ENCODE assay signal across 8 mouse cellular contexts in the genomic region with DNA sequence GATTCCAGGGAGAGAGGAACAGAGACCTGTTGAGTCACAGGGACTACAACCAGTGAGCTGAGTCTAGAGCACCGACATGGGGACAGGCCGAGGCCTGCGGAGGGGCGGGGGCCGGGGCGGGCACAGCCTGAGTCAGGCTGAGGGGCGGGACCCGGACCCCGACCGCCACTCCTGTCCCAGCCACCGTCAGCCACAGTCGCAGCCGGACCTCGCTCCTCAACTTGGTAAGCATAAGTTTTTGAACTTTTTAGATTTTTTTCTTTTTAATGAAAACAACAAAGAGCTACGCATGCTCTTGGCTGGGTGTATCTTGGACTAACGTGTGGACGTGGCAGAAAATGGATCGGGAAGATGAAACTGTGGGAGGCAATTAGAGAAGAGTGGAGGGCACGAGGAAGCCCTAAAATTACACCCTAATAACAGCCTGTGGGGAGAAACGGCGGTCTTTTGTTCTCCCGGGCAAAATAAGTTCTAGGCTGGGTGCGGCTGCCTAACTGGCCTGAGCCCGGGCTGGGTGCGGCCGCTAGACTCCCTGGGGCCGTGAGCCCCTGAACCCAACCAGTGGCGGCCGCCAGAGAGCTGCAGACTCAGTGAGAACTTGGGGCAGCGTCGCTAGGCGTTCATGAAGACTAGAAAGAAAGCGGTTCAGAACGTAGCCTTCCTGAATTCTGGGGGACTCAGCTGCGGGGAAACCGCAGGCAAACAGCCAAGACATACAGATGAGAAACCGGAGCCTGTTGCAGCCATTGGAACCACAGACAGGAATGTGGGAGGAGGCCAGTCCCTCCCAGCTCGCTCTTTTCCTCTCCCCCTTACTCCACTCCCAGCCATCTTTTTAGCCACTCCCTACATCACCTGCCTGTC. TPM values are rescaled to one million over a fixed set of nuclear protein-coding genes. Genes with fewer than 3 reads are reported as not detected.
A peak's percentile ranks its signal among the peaks of the same experiment; 100 is the strongest.
DNase-seq lines count a peak whose midpoint lies in the region; ATAC-seq and TF ChIP-seq lines count a peak whose summit lies in the region.

A gene (plus strand): TSS at position 159 of the 864 bp plus-strand sequence.

- H3K36me3 ChIP-seq in hindbrain, embryonic 15.5 days: no peaks in the 10 kb centered on the region
- H3K36me3 ChIP-seq in midbrain, embryonic 16.5 days (ENCODE audit: control insufficient read depth, insufficient read depth, low read length): no peaks in the 10 kb centered on the region
- H3K36me3 ChIP-seq in stomach, embryonic 15.5 days: 0 out of 2 replicates have a peak, but pooled peaks cover 7% of the 10 kb centered on the region

- TF ChIP-seq POLR2A in brain, embryonic 14.5 days (IDR thresholded peaks at IDR 0.05; ENCODE audit: borderline replicate concordance, extremely low read depth, insufficient read depth, insufficient read length, poor library complexity, severe bottlenecking): 0 out of 2 replicates have a peak, but pooled peaks have one; percentile 14

- TF ChIP-seq CTCF in brain, embryonic 14.5 days (IDR thresholded peaks at IDR 0.05; ENCODE audit: borderline replicate concordance, extremely low read depth, insufficient read depth, insufficient read length): no peak

- H3K27me3 ChIP-seq in hindbrain, embryonic 15.5 days: no peaks in the 10 kb centered on the region; the same call in 1 of the 2 replicates
- no peaks in the 10 kb centered on the region for H3K27me3 ChIP-seq in midbrain, embryonic 16.5 days (ENCODE audit: control insufficient read depth, insufficient read depth, low read depth, low read length)
- no peaks in the 10 kb centered on the region for H3K27me3 ChIP-seq in stomach, embryonic 15.5 days (replicated peaks)

- ATAC-seq in hindbrain, embryonic 15.5 days (ENCODE audit: low FRiP score, low read depth): peak; percentile 87
- peak; percentile 90 for ATAC-seq in midbrain, embryonic 16.5 days
- peak; percentile 94 for ATAC-seq in stomach, embryonic 15.5 days (ENCODE audit: insufficient read depth, low FRiP score, low read depth)

- no peaks in the 10 kb centered on the region for H3K9me3 ChIP-seq in hindbrain, embryonic 15.5 days
- H3K9me3 ChIP-seq in midbrain, embryonic 16.5 days (replicated peaks; ENCODE audit: control insufficient read depth, low read length, poor library complexity, severe bottlenecking): no peaks in the 10 kb centered on the region
- no peaks in the 10 kb centered on the region for H3K9me3 ChIP-seq in stomach, embryonic 15.5 days

- H3K4me2 ChIP-seq in hindbrain, embryonic 15.5 days: peak within 1 kb of the TSS; percentile 82
- H3K4me2 ChIP-seq in midbrain, embryonic 16.5 days (ENCODE audit: low read length): peak within 1 kb of the TSS; percentile 93
- peak within 1 kb of the TSS; percentile 59 for H3K4me2 ChIP-seq in stomach, embryonic 15.5 days

- H3K27ac ChIP-seq in hindbrain, embryonic 15.5 days (replicated peaks): peak within 1 kb of the TSS; percentile 49; the same call in 1 of the 2 replicates
- no peak within 1 kb of the TSS for H3K27ac ChIP-seq in midbrain, embryonic 16.5 days (ENCODE audit: low read length)
- peak within 1 kb of the TSS; percentile 89 for H3K27ac ChIP-seq in stomach, embryonic 15.5 days

- DNase-seq in cerebellum, postnatal 10 days: peak; percentile 10 to 29
- DNase-seq in cerebellum, adult 11 months: no peak
- peak; percentile 59 for DNase-seq in brain, embryonic 14.5 days (ENCODE audit: low read depth)
- DNase-seq in gastrocnemius, adult 8-10 months (ENCODE audit: low spot score in 2 of 2): peak; percentile 30 to 41
- DNase-seq in liver: peak; percentile 64

- H3K9ac ChIP-seq in hindbrain, embryonic 15.5 days: peak within 1 kb of the TSS; percentile 47
- peak within 1 kb of the TSS; percentile 69 for H3K9ac ChIP-seq in midbrain, embryonic 16.5 days (ENCODE audit: low read depth, low read length)
- peak within 1 kb of the TSS; percentile 47 for H3K9ac ChIP-seq in stomach, embryonic 15.5 days

- under 1% methylated on average over 38 of the region's 38 CpGs for WGBS in hindbrain, embryonic 15.5 days
- WGBS in midbrain, embryonic 16.5 days: under 1% methylated on average over 38 of the region's 38 CpGs
- WGBS in stomach, embryonic 15.5 days: under 1% methylated on average over 38 of the region's 38 CpGs

- H3K4me3 ChIP-seq in hindbrain, embryonic 15.5 days: peak within 1 kb of the TSS; percentile 47
- H3K4me3 ChIP-seq in midbrain, embryonic 16.5 days (ENCODE audit: low read depth, low read length): peak within 1 kb of the TSS; percentile 54
- peak within 1 kb of the TSS; percentile 58 for H3K4me3 ChIP-seq in stomach, embryonic 15.5 days (replicated peaks)

- H3K4me1 ChIP-seq in hindbrain, embryonic 15.5 days (replicated peaks): peaks cover 11% of the 10 kb centered on the region; the same call in 1 of the 2 replicates
- peaks cover 3% of the 10 kb centered on the region; the same call in 1 of the 2 replicates for H3K4me1 ChIP-seq in midbrain, embryonic 16.5 days (ENCODE audit: control insufficient read depth, insufficient read depth, low read length)
- 0 out of 2 replicates have a peak, but pooled peaks cover 5% of the 10 kb centered on the region for H3K4me1 ChIP-seq in stomach, embryonic 15.5 days

RNA-seq across cellular contexts. Expression of the gene that starts here (rescaled TPM):
- 49.1 and 111 TPM in 2 replicates for polyA plus RNA-seq in brain, embryonic 14.5 days (2012; rRNA removed)
- 10 to 100 TPM; 14.8 to 39.6 (median 19.8) TPM for total RNA-seq in gastrocnemius, adult 8-10 months (2022)
- 206 and 231 TPM in 2 replicates for polyA plus RNA-seq in hindbrain, embryonic 15.5 days (2015; fragmentation: Nextera tagmentation; extraction: Ambion mirVana)
- polyA plus RNA-seq in midbrain, embryonic 16.5 days (2015; fragmentation: Nextera tagmentation; extraction: Ambion mirVana): 135 and 141 TPM in 2 replicates
- 1,455 and 1,609 TPM in 2 replicates for polyA plus RNA-seq in stomach, embryonic 15.5 days (2015; fragmentation: Nextera tagmentation; extraction: Ambion mirVana)
